Mouse (Mus musculus): ENCODE measurements at regions not wholly inside any gene's neighbourhood (a gene's known extent, or its start where the extent isn't known, plus 50 kb on each side); places are given as distances from the start of the nearest gene placed in this dataset.

GRCm38 (mm10) chr10:91612052-91612451, 430.9 kb upstream of the Tmpo start:
- ATAC-seq (replicated peaks in 1 of 2; ENCODE audit: insufficient read depth in 1 of 2, low FRiP score in 2 of 2, low TSS enrichment in 1 of 2, low read depth in 1 of 2, poor library complexity in 2 of 2, severe bottlenecking in 2 of 2) = no peak

DNA sequence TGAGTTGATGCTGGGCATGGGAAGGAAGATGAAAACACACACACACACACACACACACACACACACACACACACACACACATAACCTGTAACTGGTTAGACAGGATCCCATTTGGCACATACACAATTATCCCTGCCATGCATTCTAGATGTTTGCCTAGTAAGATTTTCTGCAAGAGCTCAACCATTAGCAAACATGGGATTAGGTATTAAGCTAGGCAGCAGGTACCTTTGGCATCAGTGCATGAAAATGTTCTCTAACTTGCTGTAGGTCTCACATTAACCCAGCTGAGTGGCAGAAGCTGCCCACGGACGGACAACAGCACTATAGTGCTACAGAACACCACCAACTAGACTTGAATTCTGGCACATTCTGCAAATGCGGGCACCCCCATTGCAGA, 413.8 kb upstream of the Tmpo start:
- ATAC-seq (replicated peaks in 1 of 2; ENCODE audit: insufficient read depth in 1 of 2, low FRiP score in 2 of 2, low TSS enrichment in 1 of 2, low read depth in 1 of 2, poor library complexity in 2 of 2, severe bottlenecking in 2 of 2) = no peak

DNA sequence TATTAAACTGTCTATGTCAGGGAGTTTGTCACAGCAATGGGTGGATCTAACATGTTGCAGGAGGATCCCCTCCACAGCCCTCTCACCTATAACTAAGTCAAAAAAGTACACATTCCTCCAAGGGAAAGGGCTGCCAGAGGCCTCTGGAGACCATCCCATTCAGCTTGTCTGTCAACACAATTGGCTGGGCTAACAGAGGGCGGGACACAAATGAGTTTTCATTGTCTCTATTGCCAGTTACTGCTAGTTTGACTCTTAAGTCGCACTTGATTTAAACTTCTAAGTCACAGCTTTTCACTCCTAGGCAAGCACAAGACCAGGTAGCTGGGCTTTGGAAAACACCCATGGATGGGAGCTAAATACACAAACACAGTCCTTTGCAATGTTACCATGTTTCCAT, 412.3 kb upstream of the Tmpo start:
- no peak for ATAC-seq (replicated peaks in 1 of 2; ENCODE audit: insufficient read depth in 1 of 2, low FRiP score in 2 of 2, low TSS enrichment in 1 of 2, low read depth in 1 of 2, poor library complexity in 2 of 2, severe bottlenecking in 2 of 2)

DNA sequence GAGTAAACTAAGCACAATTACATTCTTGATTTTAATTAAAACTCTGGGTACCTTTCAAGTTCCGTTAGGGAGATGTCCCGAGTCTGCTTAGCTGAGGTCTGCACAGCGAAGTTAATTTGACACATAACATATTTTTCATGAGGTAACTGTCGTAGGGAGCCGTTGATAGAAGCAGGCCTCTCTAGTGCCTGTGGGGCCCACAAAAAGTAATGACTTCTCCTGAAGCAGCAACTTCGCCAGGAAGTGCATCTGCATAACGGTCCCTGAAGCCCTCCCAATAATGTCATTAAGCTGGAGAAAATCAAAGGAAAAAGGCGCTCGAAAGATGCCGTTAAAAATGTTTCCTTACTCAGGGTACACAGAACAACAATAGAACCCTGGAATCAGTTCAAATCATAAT, 410.7 kb upstream of the Tmpo start:
- no peak for ATAC-seq (replicated peaks in 1 of 2; ENCODE audit: insufficient read depth in 1 of 2, low FRiP score in 2 of 2, low TSS enrichment in 1 of 2, low read depth in 1 of 2, poor library complexity in 2 of 2, severe bottlenecking in 2 of 2)

DNA sequence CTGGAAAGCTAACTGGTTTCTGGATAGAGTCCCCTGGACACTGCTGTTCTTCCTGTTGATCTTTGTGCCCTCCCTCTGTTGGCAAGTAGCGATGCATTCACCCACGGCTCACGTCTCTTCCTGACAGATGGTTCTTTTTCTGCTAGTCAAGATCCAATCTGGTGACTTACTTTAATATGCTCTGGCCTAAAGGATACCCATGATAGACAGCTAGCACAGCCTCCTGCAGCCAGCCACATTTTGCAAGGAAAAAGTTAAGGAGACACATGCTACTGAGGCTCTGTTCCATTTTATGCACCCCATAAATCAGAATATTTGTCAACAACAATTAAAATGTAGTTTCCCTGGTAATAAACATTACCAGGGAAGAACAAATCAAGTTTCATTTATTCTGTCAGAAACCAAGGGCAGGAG, 410.3 kb upstream of the Tmpo start:
- ATAC-seq (replicated peaks in 1 of 2; ENCODE audit: insufficient read depth in 1 of 2, low FRiP score in 2 of 2, low TSS enrichment in 1 of 2, low read depth in 1 of 2, poor library complexity in 2 of 2, severe bottlenecking in 2 of 2) = no peak

DNA sequence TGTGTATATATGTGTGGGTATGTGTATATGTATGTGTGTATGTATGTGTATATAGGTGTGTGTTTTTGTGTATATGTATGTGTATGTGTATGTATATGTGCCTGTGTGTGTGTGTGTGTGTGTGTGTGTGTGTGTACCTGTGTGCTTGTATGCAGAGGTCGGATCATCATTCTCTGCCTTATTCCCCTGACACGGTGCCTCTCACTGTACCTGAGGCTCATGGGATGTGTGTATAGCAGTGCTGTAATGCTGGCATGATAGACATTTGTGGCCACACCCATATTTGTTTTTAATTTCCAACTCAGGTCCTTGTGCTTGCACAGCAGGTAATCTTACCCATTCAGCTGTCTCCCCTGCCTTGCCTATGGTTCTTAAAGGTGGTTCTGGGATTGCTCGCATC, 402.1 kb upstream of the Tmpo start:
- no peak for ATAC-seq (replicated peaks in 1 of 2; ENCODE audit: insufficient read depth in 1 of 2, low FRiP score in 2 of 2, low TSS enrichment in 1 of 2, low read depth in 1 of 2, poor library complexity in 2 of 2, severe bottlenecking in 2 of 2)

DNA sequence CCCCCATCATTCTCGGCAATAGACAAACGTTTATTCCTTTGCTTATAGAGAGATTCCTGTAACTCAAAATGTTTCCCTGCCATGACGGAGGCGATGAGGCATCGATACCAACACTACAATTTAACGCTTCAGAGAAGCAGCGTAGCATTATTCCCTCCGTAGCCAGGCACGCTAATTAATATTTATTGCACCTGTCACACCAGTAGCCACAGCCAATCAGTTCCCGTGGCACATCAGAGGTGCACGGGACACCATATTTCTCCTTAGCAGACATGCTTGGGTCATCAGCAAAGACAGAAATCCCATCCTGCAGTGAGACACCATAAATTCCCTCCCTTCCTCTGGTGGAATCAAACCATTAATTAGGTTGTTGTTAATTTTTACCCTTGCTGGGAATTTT, 399.8 kb upstream of the Tmpo start:
- ATAC-seq (replicated peaks in 1 of 2; ENCODE audit: insufficient read depth in 1 of 2, low FRiP score in 2 of 2, low TSS enrichment in 1 of 2, low read depth in 1 of 2, poor library complexity in 2 of 2, severe bottlenecking in 2 of 2) = no peak

- ATAC-seq (replicated peaks in 1 of 2; ENCODE audit: insufficient read depth in 1 of 2, low FRiP score in 2 of 2, low TSS enrichment in 1 of 2, low read depth in 1 of 2, poor library complexity in 2 of 2, severe bottlenecking in 2 of 2) = no peak
These were observed 394.4 kb upstream of the Tmpo start for GRCm38 (mm10) chr10:91575323-91576064.

GRCm38 (mm10) chr10:91572796-91573195, 391.7 kb upstream of the Tmpo start:
- ATAC-seq (replicated peaks in 1 of 2; ENCODE audit: insufficient read depth in 1 of 2, low FRiP score in 2 of 2, low TSS enrichment in 1 of 2, low read depth in 1 of 2, poor library complexity in 2 of 2, severe bottlenecking in 2 of 2) = no peak

GRCm38 (mm10) chr10:91569046-91569445, 387.9 kb upstream of the Tmpo start:
- no peak for ATAC-seq (replicated peaks in 1 of 2; ENCODE audit: insufficient read depth in 1 of 2, low FRiP score in 2 of 2, low TSS enrichment in 1 of 2, low read depth in 1 of 2, poor library complexity in 2 of 2, severe bottlenecking in 2 of 2)

- no peak for ATAC-seq (replicated peaks in 1 of 2; ENCODE audit: insufficient read depth in 1 of 2, low FRiP score in 2 of 2, low TSS enrichment in 1 of 2, low read depth in 1 of 2, poor library complexity in 2 of 2, severe bottlenecking in 2 of 2)
These were observed 385.1 kb upstream of the Tmpo start for GRCm38 (mm10) chr10:91566116-91566774.

- ATAC-seq (replicated peaks in 1 of 2; ENCODE audit: insufficient read depth in 1 of 2, low FRiP score in 2 of 2, low TSS enrichment in 1 of 2, low read depth in 1 of 2, poor library complexity in 2 of 2, severe bottlenecking in 2 of 2) = no peak
These were observed 378.2 kb upstream of the Tmpo start for GRCm38 (mm10) chr10:91559307-91559706.

DNA sequence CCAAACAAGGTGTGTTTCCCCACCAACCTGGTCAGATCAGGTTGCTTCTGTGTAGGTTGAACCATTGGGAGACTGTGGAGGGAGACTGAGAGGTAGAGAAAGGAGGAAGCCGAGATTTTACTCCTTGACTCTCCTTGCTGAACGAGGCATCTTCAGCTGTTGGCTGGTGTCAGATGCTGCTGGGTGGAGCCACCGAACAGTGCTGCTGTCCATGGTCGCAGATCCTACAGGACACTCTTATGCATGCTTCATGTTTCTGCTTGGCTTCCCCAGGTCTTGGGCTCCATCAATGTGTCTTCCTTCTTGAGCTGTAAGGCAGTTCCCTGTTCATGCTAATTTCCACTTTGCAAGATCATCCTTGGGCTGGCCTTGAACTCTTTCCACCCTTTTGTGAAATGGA, 367.0 kb upstream of the Tmpo start:
- no peak for ATAC-seq (replicated peaks in 1 of 2; ENCODE audit: insufficient read depth in 1 of 2, low FRiP score in 2 of 2, low TSS enrichment in 1 of 2, low read depth in 1 of 2, poor library complexity in 2 of 2, severe bottlenecking in 2 of 2)

- no peak for ATAC-seq (replicated peaks in 1 of 2; ENCODE audit: insufficient read depth in 1 of 2, low FRiP score in 2 of 2, low TSS enrichment in 1 of 2, low read depth in 1 of 2, poor library complexity in 2 of 2, severe bottlenecking in 2 of 2)
These were observed 365.0 kb upstream of the Tmpo start for GRCm38 (mm10) chr10:91546140-91546539.

- no peak for ATAC-seq (replicated peaks in 1 of 2; ENCODE audit: insufficient read depth in 1 of 2, low FRiP score in 2 of 2, low TSS enrichment in 1 of 2, low read depth in 1 of 2, poor library complexity in 2 of 2, severe bottlenecking in 2 of 2)
These were observed 364.3 kb upstream of the Tmpo start for GRCm38 (mm10) chr10:91545421-91545820.

GRCm38 (mm10) chr10:91543167-91543918, 362.2 kb upstream of the Tmpo start:
- no peak for ATAC-seq (replicated peaks in 1 of 2; ENCODE audit: insufficient read depth in 1 of 2, low FRiP score in 2 of 2, low TSS enrichment in 1 of 2, low read depth in 1 of 2, poor library complexity in 2 of 2, severe bottlenecking in 2 of 2)

- ATAC-seq (replicated peaks in 1 of 2; ENCODE audit: insufficient read depth in 1 of 2, low FRiP score in 2 of 2, low TSS enrichment in 1 of 2, low read depth in 1 of 2, poor library complexity in 2 of 2, severe bottlenecking in 2 of 2) = no peak
These were observed 361.1 kb upstream of the Tmpo start for GRCm38 (mm10) chr10:91542201-91542604.

DNA sequence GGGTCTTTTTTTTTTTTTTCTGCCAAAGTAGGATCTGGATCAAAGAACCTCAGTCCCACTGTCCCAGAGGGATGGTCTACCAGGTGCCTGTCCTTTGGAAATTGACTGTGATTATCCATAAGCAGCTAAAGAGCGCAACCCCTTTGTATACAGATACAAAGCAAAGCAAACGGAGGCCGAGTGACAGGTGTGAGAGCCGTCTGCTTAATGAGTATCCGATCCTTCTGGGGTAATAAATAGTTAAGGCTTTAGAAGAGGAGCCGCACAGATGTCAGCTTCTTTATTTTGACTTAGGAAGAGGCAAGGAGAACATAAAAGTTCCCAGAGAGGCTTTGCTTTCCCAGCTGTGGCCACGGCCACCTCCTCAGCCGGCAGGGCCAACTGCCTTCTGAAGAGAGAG, 356.1 kb upstream of the Tmpo start:
- ATAC-seq (replicated peaks in 1 of 2; ENCODE audit: insufficient read depth in 1 of 2, low FRiP score in 2 of 2, low TSS enrichment in 1 of 2, low read depth in 1 of 2, poor library complexity in 2 of 2, severe bottlenecking in 2 of 2) = no peak
